Mouse (Mus musculus): ENCODE results near the gene Slc25a25. TPM values are rescaled to one million over a fixed set of nuclear protein-coding genes. Genes with fewer than 3 reads are reported as not detected.
"Not testable (repeated sequence)": the region's sequence is repeated elsewhere in the genome, so short reads cannot be mapped to it uniquely, and the experiment has no call there.

Slc25a25 gene
- polyA plus RNA-seq, 1 experiment from 2014 or later, result 33.0 TPM

DNA sequence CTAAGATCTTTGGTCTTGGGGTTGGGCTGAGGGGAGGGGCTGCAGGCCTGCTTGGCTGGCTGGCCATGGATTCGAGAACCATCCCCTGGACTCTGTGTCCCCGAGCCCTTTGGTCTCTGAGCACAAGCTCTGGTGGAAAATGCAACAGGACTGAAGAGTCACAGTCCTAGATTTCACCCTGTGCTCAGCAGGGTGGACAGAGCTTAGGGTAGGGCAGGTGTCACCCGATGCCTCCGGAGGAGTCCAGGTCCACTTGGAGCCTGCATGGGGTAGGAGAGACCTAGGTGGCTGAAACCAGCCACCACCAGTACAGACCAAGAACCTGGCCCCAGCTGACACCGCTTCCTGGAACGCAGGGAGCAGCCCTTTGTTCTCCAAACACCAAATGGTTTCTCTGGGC is 33.7 kb upstream of the Slc25a25 start:
- peaks cover 13% of the 10 kb centered on the region for H3K4me1 ChIP-seq
- H3K36me3 ChIP-seq, result no peaks in the 10 kb centered on the region
- no peaks in the 10 kb centered on the region for H3K27me3 ChIP-seq (ENCODE audit: low read depth, poor library complexity, severe bottlenecking)
- no peak for DNase-seq (ENCODE audit: low spot score)
- peak overlapping the region; percentile 54; the same call in 1 of the 2 replicates for H3K27ac ChIP-seq
- WGBS, result 70% methylated on average over 6 of the region's 6 CpGs
- no peak overlapping the region for H3K4me3 ChIP-seq
- H3K9me3 ChIP-seq (replicated peaks), result no peaks in the 10 kb centered on the region

DNA sequence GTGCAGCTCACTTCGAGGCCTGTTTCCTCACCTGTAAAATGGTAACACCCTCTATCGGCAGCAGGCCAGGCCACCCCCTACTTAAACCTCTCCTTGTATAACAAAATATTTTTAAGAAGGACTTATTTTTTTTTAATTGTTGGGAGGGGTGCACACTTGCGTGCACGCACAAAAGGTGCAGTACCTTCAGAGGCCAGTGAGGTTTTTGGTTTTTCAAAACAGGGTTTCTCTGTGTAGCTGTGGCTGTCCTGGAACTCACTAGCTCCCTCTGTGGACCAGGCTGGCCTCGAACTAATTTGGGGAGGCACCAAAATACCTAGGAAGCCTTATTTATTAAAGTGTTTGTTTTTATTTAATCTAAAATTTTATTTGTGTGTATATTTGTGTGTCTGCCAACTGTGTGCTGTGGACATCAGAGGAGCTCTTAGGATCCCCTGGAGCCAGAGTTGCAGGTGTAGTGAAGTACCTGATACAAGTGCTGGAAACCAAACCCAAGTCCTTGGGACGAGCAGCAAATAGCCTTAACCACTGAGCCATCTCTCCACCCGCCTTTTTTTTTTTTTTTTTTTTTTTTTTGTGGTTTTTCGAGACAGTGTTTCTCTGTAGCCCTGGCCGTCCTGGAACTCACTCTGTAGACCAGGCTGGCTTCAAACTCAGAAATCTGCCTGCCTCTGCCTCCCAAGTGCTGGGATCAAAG is 32.1 kb upstream of the Slc25a25 start:
- H3K36me3 ChIP-seq, result no peaks in the 10 kb centered on the region
- no peaks in the 10 kb centered on the region for H3K9me3 ChIP-seq (replicated peaks)
- DNase-seq (ENCODE audit: low spot score), result no peak
- H3K27me3 ChIP-seq (ENCODE audit: low read depth, poor library complexity, severe bottlenecking), result no peaks in the 10 kb centered on the region
- H3K4me3 ChIP-seq, result no peak overlapping the region
- H3K27ac ChIP-seq, result peak overlapping the region; percentile 58
- H3K4me1 ChIP-seq, result 0 out of 2 replicates have a peak, but pooled peaks cover 9% of the 10 kb centered on the region
- 80% methylated on average over 9 of the region's 9 CpGs for WGBS

DNA sequence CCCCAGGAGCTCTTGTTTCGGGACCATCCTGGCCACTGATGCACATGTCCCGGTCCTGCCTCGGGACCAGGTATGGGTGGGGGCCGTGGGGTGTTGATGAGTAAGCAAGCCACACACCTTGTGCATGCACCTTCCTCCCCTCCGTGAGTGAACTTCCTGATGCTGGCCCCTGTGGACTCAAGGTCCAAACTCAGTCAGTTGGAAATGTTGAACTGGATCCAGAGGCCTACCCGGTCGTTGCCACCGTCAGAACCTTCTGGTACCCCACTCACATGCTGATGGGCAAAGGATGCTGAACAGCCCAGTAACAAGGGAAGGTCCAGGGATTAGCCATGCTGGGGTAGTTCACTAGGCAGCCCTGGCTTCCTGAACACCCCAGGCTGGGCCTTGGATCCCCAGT is 31.1 kb upstream of the Slc25a25 start:
- DNase-seq (ENCODE audit: low spot score), result no peak
- H3K36me3 ChIP-seq, result no peaks in the 10 kb centered on the region
- no peaks in the 10 kb centered on the region for H3K27me3 ChIP-seq (ENCODE audit: low read depth, poor library complexity, severe bottlenecking)
- 0 out of 2 replicates have a peak, but pooled peaks cover 9% of the 10 kb centered on the region for H3K4me1 ChIP-seq
- H3K4me3 ChIP-seq, result no peak overlapping the region
- 94% methylated on average over 8 of the region's 8 CpGs for WGBS
- no peaks in the 10 kb centered on the region for H3K9me3 ChIP-seq (replicated peaks)
- H3K27ac ChIP-seq, result peak overlapping the region; percentile 58; the same call in 1 of the 2 replicates

DNA sequence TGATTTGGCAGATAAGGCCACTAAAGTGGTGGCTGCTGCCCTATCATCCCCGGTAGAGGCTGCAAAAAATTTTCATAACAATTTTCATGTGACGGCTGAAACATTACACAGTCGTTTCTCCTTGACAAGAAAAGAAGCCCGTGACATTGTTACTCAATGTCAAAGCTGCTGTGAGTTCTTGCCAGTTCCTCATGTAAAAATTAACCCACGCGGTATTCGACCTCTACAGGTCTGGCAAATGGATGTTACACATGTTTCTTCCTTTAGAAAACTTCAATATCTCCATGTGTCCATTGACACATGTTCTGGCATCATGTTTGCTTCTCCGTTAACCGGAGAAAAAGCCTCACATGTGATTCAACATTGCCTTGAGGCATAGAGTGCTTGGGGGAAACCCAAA is 24.1 kb upstream of the Slc25a25 start:
- DNase-seq (ENCODE audit: low spot score); H3K27me3 ChIP-seq (ENCODE audit: low read depth, poor library complexity, severe bottlenecking); H3K9me3 ChIP-seq (replicated peaks); H3K4me1 ChIP-seq; H3K4me3 ChIP-seq; H3K27ac ChIP-seq; H3K36me3 ChIP-seq: not testable (repeated sequence)
- WGBS, result 98% methylated on average over 8 of the region's 9 CpGs

DNA sequence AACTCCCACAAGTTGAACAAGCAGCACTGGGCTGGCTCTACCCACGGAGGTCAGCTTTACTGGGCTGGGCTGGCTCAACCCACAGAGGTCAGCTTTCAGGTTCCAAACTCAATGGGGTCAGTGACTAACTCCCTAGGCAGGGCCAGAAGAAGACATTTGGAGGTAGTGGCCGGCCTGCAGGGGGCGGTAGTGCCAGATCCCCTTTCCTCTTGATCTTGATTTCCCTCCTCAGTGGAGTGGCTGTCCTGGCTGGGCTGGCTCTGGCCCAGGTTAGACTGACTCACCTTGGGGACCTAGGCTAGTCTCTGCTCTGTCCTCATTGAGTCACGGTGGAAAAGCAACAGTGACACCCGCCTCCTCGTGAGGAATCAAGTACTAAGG is 20.4 kb upstream of the Slc25a25 start:
- DNase-seq (ENCODE audit: low spot score), result no peak
- 83% methylated on average over 6 of the region's 6 CpGs for WGBS

DNA sequence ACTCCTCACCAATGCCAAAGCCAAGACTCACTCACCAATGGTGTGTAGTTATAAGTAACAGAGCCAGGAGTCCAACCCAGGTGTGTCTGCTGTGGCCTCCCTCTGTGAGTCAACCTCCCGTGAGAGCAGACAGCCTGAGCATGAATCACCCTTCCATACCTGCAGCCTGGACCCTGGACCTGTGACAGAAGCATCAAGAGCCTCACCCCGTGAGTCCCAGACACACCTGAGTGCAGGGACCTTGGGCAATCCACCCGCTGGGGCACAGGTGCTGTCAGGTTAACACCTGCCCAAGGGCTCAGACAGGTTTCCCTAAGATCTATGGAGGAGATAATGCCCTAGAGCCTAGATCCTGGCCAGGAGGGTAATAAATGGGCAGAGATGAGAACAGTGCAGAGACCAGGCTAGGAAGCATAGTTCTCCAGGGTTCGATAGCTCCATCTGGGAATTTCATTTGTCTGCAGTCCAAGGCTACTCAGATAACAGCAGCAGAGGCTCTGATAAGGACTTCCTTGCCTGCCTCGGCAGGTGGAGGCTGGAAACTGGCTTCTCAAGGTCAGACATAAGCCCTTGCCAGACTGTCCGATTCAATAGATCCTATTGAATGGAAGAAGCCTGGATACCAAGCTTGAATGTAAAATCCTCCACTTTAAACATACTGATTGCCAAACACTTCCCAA is 19.9 kb upstream of the Slc25a25 start:
- H3K9me3 ChIP-seq (replicated peaks), result no peaks in the 10 kb centered on the region
- 93% methylated on average over 6 of the region's 6 CpGs for WGBS
- no peaks in the 10 kb centered on the region for H3K4me1 ChIP-seq
- H3K27ac ChIP-seq, result no peak overlapping the region
- no peaks in the 10 kb centered on the region for H3K27me3 ChIP-seq (ENCODE audit: low read depth, poor library complexity, severe bottlenecking)
- DNase-seq (ENCODE audit: low spot score), result no peak
- H3K36me3 ChIP-seq, result no peaks in the 10 kb centered on the region
- H3K4me3 ChIP-seq, result no peak overlapping the region

More for the DNA sequence above, 20.4 kb upstream of the Slc25a25 start:
- no peak overlapping the region for H3K27ac ChIP-seq
- H3K27me3 ChIP-seq (ENCODE audit: low read depth, poor library complexity, severe bottlenecking), result no peaks in the 10 kb centered on the region
- H3K36me3 ChIP-seq, result no peaks in the 10 kb centered on the region
- no peaks in the 10 kb centered on the region for H3K9me3 ChIP-seq (replicated peaks)
- H3K4me1 ChIP-seq, result no peaks in the 10 kb centered on the region
- no peak overlapping the region for H3K4me3 ChIP-seq

DNA sequence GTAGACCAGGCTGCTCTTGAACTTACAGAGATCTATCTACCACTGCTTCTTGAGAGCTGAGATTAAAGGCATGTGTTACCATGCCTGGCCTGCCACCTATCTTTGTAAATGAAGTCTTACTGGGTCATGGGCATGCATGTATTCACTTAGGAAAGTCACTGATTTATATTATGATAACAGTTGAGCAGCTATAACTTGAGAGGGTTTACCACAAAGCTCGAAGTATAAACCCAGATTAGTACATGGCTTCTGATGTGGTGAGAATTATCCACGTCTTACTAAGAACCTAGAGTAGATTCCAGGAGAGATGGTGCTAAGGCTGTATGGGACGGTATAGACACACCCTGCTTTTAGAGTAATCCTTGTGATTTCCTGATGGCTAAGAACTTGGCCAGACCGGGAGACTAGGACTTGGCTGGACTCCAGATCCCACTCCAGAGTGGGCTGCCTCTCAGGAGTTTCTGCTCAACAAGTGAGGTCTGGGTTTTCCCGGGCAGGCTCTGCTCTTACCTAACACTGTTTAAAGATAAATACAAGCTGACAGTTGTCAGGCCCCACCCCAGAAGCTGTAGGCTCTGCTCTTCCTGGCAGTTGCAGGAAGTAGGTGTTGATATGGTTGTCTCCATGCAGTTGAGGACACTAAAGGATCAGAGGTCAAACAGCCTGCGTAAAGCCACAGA is 13.1 kb upstream of the Slc25a25 start:
- 81% methylated on average over 6 of the region's 6 CpGs for WGBS

DNA sequence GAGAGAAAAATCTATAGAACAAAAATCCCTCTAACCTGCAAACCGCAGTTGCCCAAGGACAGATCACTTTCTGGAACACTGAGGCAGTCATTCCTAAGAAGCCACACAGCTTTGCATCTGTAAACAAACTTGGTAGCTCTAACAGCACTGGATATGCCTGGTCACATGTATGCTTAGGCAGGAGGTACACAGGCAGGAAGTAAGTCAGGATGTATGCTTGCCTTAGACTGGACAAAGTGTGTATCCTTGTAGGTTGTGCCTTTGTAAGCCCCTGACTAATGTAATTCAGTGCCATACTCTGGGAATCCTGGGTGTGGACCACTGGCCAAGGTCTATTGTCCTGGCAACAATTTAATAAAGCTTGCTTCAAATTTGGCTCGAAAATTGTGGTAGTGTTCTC is 12.5 kb upstream of the Slc25a25 start:
- Histone ChIP-seq H3K36me3 (no peaks in the 10 kb centered on the region), H3K9me3 (replicated peaks) (no peaks in the 10 kb centered on the region), H3K27me3 (ENCODE audit: low read depth, poor library complexity, severe bottlenecking) (no peaks in the 10 kb centered on the region), H3K27ac (no peak overlapping the region), H3K4me3 (no peak overlapping the region), H3K4me1 (peaks cover 5% of the 10 kb centered on the region; the same call in 1 of the 2 replicates)
- DNase-seq (ENCODE audit: low spot score), result no peak
- WGBS, result 78% methylated on average over 2 of the region's 2 CpGs

More for the DNA sequence above, 13.1 kb upstream of the Slc25a25 start:
- H3K27me3 ChIP-seq (ENCODE audit: low read depth, poor library complexity, severe bottlenecking), result no peaks in the 10 kb centered on the region
- H3K9me3 ChIP-seq (replicated peaks), result no peaks in the 10 kb centered on the region
- H3K36me3 ChIP-seq, result no peaks in the 10 kb centered on the region
- no peak for DNase-seq (ENCODE audit: low spot score)
- H3K27ac ChIP-seq, result no peak overlapping the region
- no peak overlapping the region for H3K4me3 ChIP-seq
- H3K4me1 ChIP-seq, result peaks cover 5% of the 10 kb centered on the region; the same call in 1 of the 2 replicates

DNA sequence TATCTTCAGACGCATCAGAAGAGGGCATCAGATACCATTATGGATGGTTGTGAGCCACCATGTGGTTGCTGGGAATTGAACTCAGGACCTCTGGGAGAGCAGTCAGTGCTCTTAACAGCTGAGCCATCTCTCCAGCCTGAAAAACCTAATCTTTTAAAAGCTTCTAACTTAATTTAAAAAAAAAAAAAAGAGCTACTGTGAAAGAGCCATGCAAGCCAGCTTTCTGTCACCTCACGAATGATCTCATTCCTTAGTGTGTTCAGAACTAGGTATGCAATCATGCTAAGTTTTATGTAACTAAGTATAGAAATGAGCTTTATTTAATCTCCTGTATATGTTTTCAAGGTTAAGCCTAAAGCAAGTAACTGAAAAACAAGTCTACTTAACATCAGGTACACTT is 8.4 kb upstream of the Slc25a25 start:
- Histone ChIP-seq H3K4me3 (no peak overlapping the region), H3K27ac (no peak overlapping the region), H3K9me3 (replicated peaks) (no peaks in the 10 kb centered on the region), H3K4me1 (peaks cover 9% of the 10 kb centered on the region), H3K36me3 (peaks cover 21% of the 10 kb centered on the region), H3K27me3 (ENCODE audit: low read depth, poor library complexity, severe bottlenecking) (no peaks in the 10 kb centered on the region)
- DNase-seq (ENCODE audit: low spot score), result no peak
- WGBS, result 96% methylated on average over 2 of the region's 2 CpGs

DNA sequence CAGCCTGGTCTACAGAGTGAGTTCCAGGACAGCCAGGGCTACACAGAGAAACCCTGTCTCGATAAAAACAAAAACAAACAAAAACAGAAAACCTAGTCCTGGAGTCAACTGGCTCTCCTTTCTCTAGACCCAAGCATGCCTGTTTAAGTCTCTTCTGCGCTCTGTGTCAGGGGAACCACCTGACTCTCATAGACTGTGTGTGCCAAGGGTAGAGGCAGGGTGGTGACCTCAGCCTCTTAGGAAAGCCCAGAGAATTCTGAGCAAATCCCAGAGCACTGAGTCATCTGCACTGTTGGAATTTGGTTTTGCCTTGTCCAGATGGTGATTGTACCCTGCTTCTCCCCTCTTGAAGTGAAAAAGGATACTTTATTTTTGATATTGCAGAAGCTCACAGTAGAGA is 7.1 kb upstream of the Slc25a25 start:
- 84% methylated on average over 2 of the region's 2 CpGs for WGBS

DNA sequence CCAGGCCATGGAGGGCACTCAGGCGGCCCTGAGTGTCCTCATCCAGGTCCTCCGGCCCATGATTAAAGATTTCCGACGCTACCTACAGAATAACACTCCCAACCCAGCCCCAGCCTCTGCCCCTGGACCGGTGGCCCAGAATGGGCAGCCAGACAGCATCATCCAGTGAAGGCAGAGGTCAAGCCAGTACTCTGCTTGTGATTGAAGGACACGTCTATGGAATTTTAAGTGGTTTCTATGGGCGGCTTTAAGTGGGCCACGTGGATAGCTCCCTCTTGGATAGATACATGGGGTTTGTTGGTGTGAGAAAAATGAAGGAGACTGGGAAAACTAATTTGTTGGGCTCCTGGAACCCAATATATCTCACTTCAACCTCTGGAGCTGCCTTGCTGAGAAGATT is 3.9 kb upstream of the Slc25a25 start:
- H3K27ac ChIP-seq, result 0 out of 2 replicates have a peak overlapping the region, but pooled peaks have one; percentile 20
- WGBS, result 90% methylated on average over 8 of the region's 8 CpGs

More for the DNA sequence above, 7.1 kb upstream of the Slc25a25 start:
- H3K4me3 ChIP-seq, result no peak overlapping the region
- no peaks in the 10 kb centered on the region for H3K9me3 ChIP-seq (replicated peaks)
- no peak for DNase-seq (ENCODE audit: low spot score)
- H3K27ac ChIP-seq, result no peak overlapping the region
- peaks cover 22% of the 10 kb centered on the region for H3K36me3 ChIP-seq
- peaks cover 17% of the 10 kb centered on the region for H3K4me1 ChIP-seq
- no peaks in the 10 kb centered on the region for H3K27me3 ChIP-seq (ENCODE audit: low read depth, poor library complexity, severe bottlenecking)

DNA sequence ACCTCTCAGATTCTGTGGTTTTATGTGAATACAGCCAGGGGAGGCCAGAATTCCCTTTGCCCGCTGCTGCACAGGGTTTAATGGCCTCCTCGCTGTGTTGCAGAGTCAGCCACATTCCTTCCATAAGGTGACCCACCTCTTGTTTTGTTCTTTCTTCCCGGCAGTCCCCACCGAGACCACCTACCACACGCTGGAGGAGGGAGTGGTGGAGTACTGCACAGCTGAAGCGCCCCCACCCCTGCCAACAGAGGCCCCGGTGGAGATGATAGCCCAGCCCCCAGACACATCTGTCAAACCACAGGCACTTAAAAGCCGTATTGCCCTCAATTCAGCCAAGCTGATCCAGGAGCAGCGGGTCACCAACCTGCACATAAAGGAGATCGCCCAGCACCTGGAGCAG is 3.4 kb upstream of the Slc25a25 start:
- Histone ChIP-seq H3K27ac (peak overlapping the region; percentile 20; the same call in 1 of the 2 replicates), H3K9me3 (replicated peaks) (no peaks in the 10 kb centered on the region), H3K4me3 (no peak overlapping the region), H3K27me3 (ENCODE audit: low read depth, poor library complexity, severe bottlenecking) (no peaks in the 10 kb centered on the region), H3K36me3 (peaks cover 25% of the 10 kb centered on the region), H3K4me1 (peaks cover 40% of the 10 kb centered on the region)
- no peak for DNase-seq (ENCODE audit: low spot score)
- WGBS, result 77% methylated on average over 10 of the region's 10 CpGs

More for the DNA sequence above, 3.9 kb upstream of the Slc25a25 start:
- Histone ChIP-seq H3K4me3 (no peak overlapping the region), H3K4me1 (peaks cover 38% of the 10 kb centered on the region), H3K9me3 (replicated peaks) (no peaks in the 10 kb centered on the region), H3K27me3 (ENCODE audit: low read depth, poor library complexity, severe bottlenecking) (no peaks in the 10 kb centered on the region), H3K36me3 (peaks cover 22% of the 10 kb centered on the region)
- no peak for DNase-seq (ENCODE audit: low spot score)
